Mouse (Mus musculus): ENCODE data around the gene Vmn2r79. TPM values are rescaled to one million over a fixed set of nuclear protein-coding genes. Genes with fewer than 3 reads are reported as not detected.
"Not testable (repeated sequence)": the region's sequence is repeated elsewhere in the genome, so short reads cannot be mapped to it uniquely, and the experiment has no call there.

Vmn2r79 gene
- total RNA-seq (2022): not detected

GRCm38 (mm10) chr7:86995815-86996214 lies at the start of gene Vmn2r79:
Vmn2r79 (plus strand) TSS chr7:86996115.
- not testable (repeated sequence) for DNase-seq

- DNase-seq: no peak
Observed at GRCm38 (mm10) chr7:86994700-86995099, 1.2 kb upstream of the Vmn2r79 start.

GRCm38 (mm10) chr7:87026486-87026885 lies 30.6 kb downstream of the Vmn2r79 start:
- DNase-seq: not testable (repeated sequence)

- DNase-seq: no peak
Observed at GRCm38 (mm10) chr7:87063576-87063975, 67.7 kb downstream of the Vmn2r79 start.

Other genes with a start within 250 kb of the Vmn2r79 start
- gene Folh1, start 220.2 kb upstream of the Vmn2r79 start, total RNA-seq (2022): 1 to 10 TPM; 1.2 to 2.8 (median 1.9) TPM
- not detected for gene Vmn2r77, start 201.1 kb upstream of the Vmn2r79 start, total RNA-seq (2022)
- not detected for gene Vmn2r78, start 81.0 kb upstream of the Vmn2r79 start, total RNA-seq (2022)
- gene Nox4, start 250.0 kb downstream of the Vmn2r79 start, total RNA-seq (2022): 1 to 10 TPM; 1.1 to 2.0 (median 1.7) TPM

All from adrenal gland, adult 8-10 months (tissue).